Mouse (Mus musculus): ENCODE results near the gene Olfr878.

- TF ChIP-seq MAFK (IDR thresholded peaks at IDR 0.05; ENCODE audit: insufficient replicate concordance, low read length) (no peak), NELFE (IDR thresholded peaks at IDR 0.05; ENCODE audit: low read depth, low read length) (no peak), EP300 (IDR thresholded peaks at IDR 0.05; ENCODE audit: low read length) (no peak), POLR2A (IDR thresholded peaks at IDR 0.05; ENCODE audit: low read depth, low read length) (no peak), ZMIZ1 (IDR thresholded peaks at IDR 0.05; ENCODE audit: low read depth, low read length) (no peak), CTCF (conservative IDR thresholded peaks at IDR 0.05 in 1 of 2, IDR thresholded peaks at IDR 0.05 in 1 of 2; ENCODE audit: low read depth in 2 of 2, low read length in 2 of 2) (no peak), MYC (IDR thresholded peaks at IDR 0.05; ENCODE audit: low read depth, low read length) (no peak), ZNF384 (IDR thresholded peaks at IDR 0.05; ENCODE audit: low read depth, low read length) (no peak), HCFC1 (IDR thresholded peaks at IDR 0.05; ENCODE audit: low read depth, low read length) (no peak)
Observed at GRCm38 (mm10) chr9:37870246-37870645, 47.4 kb upstream of the Olfr878 start.
